Mouse (Mus musculus) B cell, adult 62 days (primary cell): ENCODE data around the gene Robo3. TPM values are rescaled to one million over a fixed set of nuclear protein-coding genes. Genes with fewer than 3 reads are reported as not detected.

Source experiments
- total RNA-seq: library from RNA; stranded (reverse); gene quantifications from 4 replicates; pipeline ENCODE4 v1.2.4, GENCODE M21; 2023

The Robo3 gene
- total RNA-seq, result not detected in 4 replicates

DNA sequence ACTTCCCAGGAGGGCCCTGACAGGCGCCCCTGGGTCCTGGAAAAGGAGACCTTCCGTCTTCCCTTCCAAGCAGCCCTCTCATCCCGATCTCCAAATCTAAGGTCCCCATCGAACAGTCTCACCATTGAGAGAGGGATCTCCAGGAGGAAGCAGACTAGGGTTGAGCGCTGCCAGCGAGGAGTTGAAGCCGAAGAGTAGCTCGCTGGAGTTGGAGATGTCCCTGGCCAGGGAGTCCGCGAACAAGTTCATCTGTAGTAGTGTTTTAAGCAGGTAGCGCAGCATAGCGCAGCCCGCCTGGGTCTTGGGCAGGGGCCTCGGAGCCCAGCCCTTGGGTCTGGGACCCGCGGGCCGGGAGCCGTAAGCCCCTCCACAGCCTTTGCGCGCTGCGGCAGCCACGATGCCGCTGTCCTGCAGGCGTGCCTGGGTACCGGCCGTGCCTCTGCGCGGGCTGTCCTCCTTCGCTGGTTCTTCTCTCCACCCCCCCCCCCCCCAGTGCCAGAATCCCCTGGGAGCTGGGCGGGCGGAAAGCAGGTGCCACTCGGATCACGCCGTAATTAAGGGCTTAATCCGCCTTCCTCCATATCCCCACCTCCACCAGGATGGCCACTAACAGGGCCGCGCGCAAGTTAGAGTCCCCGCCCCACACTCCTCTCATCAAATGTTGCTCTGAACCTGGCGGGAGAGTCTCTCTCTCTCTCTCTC, at the start of gene Robo3:
Robo3 (minus strand) TSS at position 527 of the 702 bp plus-strand sequence.

GRCm38 (mm10) chr9:37401802-37402201, 31.2 kb downstream of the Robo3 start, which contains the start of gene Robo4:
Gene Robo4, plus strand, starts transcription at chr9:37401897.

DNA sequence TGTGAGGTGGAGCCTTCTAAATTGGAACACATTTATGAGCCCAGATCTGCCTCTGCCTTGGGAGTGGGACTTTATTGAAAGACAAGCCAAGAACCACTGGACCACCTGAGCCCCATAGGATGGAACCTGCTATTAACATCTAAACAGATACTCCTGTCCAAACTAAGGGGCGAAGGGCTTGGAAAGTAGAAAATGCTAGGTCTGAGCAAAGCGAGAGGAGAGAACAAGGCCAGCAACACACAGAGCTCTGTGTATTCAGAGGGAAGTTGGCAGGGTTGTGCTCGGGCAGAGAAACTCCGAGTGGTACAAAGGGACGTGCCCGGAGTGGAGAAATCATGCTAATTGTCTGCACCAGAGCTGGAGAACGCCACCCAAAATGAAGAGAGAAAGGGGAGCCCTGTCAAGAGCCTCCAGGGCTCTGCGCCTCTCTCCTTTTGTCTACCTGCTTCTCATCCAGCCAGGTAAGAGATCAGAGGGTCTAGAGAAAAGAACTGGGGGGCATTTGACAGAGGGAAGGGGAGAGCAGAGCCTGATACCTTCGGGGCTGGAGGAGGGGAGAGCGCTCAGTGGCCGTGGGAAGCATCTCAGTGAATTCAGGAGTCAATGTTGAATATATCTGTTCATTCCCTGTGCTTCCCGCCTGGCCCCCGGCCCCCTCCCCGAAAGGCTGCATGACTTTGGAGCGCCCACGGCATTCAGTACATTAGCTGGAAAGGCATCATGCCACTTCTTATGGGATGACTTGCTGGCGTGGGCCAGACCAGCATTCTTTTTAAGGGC, 65.6 kb downstream of the Robo3 start, which contains the start of gene Hepacam:
Hepacam (plus strand) TSS at position 51 of the 780 bp plus-strand sequence.

Other genes starting within 250 kb of the Robo3 start
- 1.8 to 2.6 TPM (median 2.2 TPM) in 4 replicates for gene Tmem218, start 225.0 kb downstream of the Robo3 start, total RNA-seq
- 22.4 to 25.9 TPM (median 23.8 TPM) in 4 replicates for gene Slc37a2, start 177.5 kb downstream of the Robo3 start, total RNA-seq
- gene Ccdc15, start 84.8 kb downstream of the Robo3 start, total RNA-seq, result 14.1 to 17.7 TPM (median 15.0 TPM) in 4 replicates
- not detected in 4 replicates for gene Hepacam, start 65.9 kb downstream of the Robo3 start, total RNA-seq
- gene Robo4, start 31.3 kb downstream of the Robo3 start, total RNA-seq, result not detected in 4 replicates
- 28.6 to 31.8 TPM (median 29.2 TPM) in 4 replicates for gene Msantd2, start 56.1 kb upstream of the Robo3 start, total RNA-seq
- gene Esam, start 94.8 kb upstream of the Robo3 start, total RNA-seq, result 1.3 TPM in 1 of 4 replicates, not detected in the others
- gene Vsig2, start 106.0 kb upstream of the Robo3 start, total RNA-seq, result not detected in 4 replicates
- gene Nrgn, start 119.7 kb upstream of the Robo3 start, total RNA-seq, result 3.2 to 6.0 TPM (median 4.0 TPM) in 4 replicates
- gene Siae, start 122.5 kb upstream of the Robo3 start, total RNA-seq, result 6.2 to 10.9 TPM (median 9.4 TPM) in 4 replicates
- gene Spa17, start 180.5 kb upstream of the Robo3 start, total RNA-seq, result 1.1 to 3.6 TPM in 2 of 4 replicates, not detected in the others
- gene Tbrg1, start 224.1 kb upstream of the Robo3 start, total RNA-seq, result 50.4 to 55.2 TPM (median 52.5 TPM) in 4 replicates
- not detected in 4 replicates for gene Panx3, start 236.0 kb upstream of the Robo3 start, total RNA-seq